Mouse (Mus musculus): Measurements from ENCODE around the gene Nr5a1.

- TF ChIP-seq CTCF (IDR thresholded peaks at IDR 0.05; ENCODE audit: low read depth) (no peak), EP300 (IDR thresholded peaks at IDR 0.05; ENCODE audit: low read depth) (no peak)
Measured at GRCm38 (mm10) chr2:38682209-38682608, 32.1 kb downstream of the Nr5a1 start.
